Mouse (Mus musculus) myocyte (in vitro differentiated cells): ENCODE data around the gene Camsap2.

Experiments used
- E2F4 ChIP-seq: IDR thresholded peaks from one replicate; pipeline ENCODE4 v1.6.1; 2011; ENCODE audit warnings: mild to moderate bottlenecking, control low read depth, moderate library complexity; ENCODE audit not compliant: insufficient read depth
- POLR2A ChIP-seq: IDR thresholded peaks from one replicate; pipeline ENCODE4 v1.6.1; 2011; ENCODE audit warnings: low read depth, mild to moderate bottlenecking, control low read depth, moderate library complexity; ENCODE audit not compliant: insufficient read length
- POLR2AphosphoS2 ChIP-seq: IDR thresholded peaks from one replicate; pipeline ENCODE4 v1.6.1; 2011; ENCODE audit warnings: low read depth, control low read depth; ENCODE audit not compliant: insufficient read length

DNA sequence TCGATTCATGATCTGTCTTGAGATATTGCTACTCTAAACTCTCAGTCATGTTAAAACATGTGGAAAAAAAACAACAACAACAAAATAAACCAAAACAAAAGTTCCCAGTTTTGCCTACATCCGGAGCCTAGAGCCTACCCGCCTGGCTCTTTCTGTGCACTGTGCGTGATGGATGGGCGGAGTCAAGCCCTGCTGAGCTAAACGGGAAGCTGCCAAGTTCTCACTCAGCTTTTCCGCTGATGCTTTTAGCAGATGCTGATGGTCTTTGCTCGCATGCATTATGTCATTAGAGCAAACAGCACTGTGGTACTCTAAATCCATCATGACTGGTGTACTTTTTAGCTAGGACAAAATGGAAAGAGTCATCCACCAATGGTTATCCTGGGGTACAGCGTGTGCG, 48.6 kb upstream of the Camsap2 start:
- TF ChIP-seq POLR2AphosphoS2, result no peak
- TF ChIP-seq POLR2A, result no peak
- no peak for TF ChIP-seq E2F4
